Mouse (Mus musculus): ENCODE measurements around the gene Rasal1. TPM values are rescaled to one million over a fixed set of nuclear protein-coding genes. Genes with fewer than 3 reads are reported as not detected.
A peak's percentile ranks its signal among the peaks of the same experiment; 100 is the strongest.

Rasal1 gene
- total RNA-seq, 4 experiments from 2014 or later, result 84.4 to 112 (median 96.9) TPM

DNA sequence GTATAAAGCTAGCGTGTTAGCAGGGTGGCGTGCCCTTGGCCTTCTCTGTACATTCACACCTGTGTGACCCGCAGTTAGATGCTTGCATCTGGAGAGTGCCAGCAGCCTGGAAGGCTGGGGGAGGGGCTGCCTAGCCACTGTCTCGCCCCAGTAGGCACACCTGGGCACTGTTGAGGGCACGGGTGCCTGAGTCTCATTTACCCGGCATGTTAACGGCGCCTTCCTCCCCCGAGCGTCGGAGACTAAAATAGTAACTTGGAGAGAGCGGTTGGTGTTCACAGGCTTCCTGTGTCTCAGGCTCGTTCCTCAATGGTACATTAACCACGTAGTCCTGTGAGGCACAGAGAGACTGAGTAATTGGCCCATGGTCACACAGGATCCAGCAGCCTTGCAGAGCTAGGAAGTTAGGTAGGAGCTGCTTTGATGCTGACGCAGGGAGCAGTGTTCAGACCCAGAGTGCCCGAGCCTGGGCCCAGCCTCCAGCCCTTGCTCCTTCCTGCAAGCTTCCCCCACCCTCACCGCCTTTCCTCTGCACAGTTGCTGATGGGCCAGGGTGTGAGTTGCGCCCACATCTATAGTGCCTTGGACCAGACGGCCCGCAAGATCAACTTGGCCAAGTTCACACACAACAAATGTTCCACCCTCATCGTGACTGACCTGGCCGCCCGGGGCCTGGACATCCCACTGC, 27.4 kb upstream of the Rasal1 start:
- DNase-seq (ENCODE audit: low spot score in 2 of 2), result no peak

DNA sequence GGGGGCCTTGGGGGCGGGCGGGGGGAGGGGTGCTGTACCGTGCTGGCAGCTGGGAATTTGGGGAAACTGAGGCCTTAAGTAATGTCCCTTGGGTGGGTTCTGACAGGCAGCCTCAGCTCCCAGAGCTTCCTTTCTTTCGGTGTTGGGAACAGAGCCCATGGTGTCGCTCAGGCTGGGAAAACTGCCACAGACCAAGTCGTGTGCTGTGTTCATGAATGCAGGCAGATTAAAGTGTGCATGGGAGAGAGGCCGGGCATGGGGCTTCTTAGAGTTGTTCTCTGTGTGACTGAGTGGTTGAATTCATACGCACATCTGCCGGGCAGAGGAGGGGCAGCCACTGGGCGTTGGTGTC, 26.8 kb upstream of the Rasal1 start:
- DNase-seq (ENCODE audit: low spot score in 2 of 2), result peak in 1 of 2 experiments; percentile 54

DNA sequence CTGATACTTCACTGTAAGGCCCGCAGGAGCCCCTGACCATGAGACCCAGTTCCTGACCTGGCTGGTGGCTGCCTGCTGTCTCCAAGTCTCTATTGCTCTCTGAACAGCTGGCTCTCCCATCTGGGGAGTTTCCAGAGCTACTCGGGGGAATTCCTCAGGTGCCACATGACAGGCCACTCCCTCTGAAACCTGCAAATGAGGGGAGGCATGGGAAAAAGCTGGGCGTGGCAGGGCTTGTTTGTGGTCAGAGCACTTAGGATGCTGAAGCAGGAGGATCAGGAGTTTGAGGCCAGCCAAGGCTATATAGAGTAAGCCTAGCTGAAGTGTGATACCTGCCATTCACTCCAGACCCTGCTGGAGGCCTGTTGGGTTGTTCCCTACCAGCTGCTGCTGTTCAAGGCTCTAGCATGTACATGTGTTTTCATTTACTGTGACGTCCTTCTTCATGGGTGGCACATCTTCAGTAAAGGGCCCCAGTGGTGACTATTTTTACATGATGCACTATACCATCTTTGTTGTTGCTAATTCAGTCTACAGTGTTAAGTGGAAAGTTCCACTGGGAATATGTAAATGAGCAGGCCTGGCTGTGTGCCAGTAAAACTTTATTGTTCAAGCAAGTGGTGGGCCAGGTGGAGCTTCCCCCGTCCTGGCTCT, 26.3 kb upstream of the Rasal1 start:
- no peak for DNase-seq (ENCODE audit: low spot score in 2 of 2)

DNA sequence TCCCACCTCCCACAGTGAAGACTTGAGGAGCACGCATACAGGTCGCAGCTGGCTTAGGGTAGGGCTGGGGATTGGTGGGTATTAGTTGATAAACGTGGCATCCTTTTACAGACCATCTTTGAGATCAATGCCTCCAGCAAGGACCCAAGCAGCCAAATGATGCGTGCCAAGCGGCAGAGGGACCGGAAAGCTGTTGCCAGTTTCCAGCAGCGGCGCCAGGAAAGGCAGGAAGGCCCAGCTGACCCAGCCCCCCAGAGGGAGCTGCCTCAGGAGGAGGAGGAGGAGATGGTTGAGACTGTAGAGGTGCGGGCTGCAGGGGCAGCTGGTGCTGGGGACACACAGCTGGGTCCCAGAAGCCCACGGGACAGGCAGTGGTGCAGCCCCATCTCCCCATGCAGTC, 24.2 kb upstream of the Rasal1 start:
- DNase-seq (ENCODE audit: low spot score in 2 of 2), result no peak

DNA sequence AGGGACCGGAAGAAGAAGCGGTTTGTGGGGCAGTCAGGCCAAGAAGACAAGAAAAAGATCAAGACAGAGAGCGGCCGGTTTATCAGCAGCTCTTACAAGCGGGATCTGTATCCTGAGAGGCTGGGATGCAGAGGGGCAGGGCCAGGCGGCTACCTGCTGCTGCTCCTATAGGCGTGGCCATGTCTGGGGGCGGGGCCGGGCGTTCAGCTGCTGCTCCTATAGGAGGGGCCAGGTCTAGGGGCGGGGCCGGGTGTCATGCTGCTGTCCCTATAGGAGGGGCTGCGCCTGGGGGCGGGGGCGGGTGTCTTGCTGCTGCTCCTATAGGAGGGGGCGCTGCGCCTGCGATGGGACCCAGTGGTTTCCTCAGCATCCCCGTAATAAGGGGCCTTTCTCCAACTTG, 22.2 kb upstream of the Rasal1 start:
- DNase-seq (ENCODE audit: low spot score in 2 of 2), result no peak

DNA sequence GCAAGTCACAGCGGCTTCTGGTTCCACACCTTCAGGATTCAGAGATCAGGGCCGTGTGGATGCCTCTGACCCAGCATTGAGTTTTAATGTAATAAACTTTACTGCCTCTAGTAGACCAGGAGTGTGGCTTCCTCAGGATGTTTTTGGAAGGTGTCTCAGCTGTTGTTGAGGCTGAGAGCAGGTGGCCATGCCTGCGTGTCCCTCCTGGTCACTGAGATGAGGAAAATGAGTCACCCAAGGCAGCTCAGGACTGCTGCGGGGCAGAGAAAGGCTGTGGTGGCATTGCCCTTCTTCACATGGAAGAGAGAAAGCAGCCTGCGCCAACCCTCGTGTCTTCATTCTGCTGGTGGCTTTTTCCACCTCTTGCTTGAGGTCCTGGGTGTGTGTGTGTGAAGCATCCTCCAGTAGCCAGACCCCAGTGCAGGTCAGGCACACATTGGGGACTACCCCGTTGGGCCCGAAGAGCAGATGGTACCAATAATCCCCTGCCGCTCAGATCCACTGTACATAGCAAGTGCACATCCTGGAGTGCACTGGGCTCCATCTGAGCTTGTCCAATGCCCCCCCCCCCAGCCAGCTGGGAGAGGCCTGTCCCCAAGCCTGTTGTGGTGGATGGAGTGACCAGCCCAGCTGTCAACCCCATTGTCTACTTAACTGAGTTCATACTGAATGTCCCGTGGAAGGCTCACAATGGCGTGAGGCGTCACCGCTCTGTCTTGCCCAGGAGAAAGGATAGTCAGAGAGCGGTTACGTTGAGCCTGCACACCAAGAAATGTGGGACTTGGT, 20.9 kb upstream of the Rasal1 start:
- DNase-seq (ENCODE audit: low spot score in 2 of 2), result no peak

DNA sequence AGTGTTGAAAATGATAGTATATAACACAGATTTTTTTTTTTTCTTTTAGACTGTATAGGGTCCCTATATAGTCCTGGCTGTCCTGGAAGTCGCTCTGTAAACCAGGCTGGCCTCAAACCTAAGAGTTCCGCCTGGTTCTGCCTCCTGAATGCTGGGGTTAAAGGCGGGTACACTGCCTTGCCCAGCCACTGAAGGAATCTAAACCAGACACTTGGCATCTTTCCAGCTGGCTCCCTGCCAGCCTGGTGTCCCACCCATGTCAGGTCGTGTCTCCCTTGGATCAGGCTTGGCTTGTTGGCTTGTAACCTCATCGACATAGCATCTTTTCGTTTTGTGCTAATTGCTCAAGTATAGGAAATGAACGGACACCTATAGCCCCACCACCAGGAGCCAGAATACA, 20.0 kb upstream of the Rasal1 start:
- no peak for DNase-seq (ENCODE audit: low spot score in 2 of 2)

DNA sequence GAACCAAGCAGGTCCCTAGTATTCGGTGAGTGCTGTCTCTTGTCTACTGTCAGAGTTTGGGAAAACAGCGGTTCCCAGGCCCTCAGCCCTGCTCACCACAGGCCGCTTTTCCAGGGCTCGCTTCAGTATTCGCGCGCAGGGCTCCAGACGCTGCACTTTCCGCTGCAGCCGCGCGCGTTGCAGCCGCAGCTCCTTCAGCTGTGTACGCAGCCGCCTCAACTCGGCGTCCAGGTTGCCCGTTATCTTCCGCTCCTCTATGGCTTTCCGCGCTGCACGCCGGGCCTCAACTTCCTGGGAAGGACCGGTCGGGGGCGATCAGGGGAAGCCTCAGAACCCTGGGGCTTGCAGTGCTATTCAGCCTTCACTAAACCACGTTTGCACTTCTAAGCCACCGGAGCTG, 17.5 kb upstream of the Rasal1 start:
- no peak for DNase-seq (ENCODE audit: low spot score in 2 of 2)

DNA sequence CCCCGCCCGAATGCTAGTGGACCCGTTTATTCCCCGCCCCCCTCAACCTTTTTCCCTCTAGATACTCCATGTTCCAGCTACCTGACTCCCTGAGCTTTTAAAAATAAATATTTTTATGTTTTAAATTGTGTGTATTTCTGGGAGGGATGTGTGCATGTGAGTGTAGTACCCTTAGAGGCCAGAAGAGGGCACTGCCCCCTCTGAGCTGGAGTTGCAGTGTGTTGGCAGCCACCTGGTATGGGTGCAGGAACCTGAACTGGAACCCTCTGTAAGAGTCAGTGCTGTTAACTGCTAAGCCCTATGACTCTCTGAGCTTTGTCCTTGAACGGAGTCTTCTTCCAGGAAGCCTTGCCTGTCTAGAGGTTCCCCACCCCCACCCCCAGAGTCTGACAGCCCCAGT, 16.7 kb upstream of the Rasal1 start:
- no peak for DNase-seq (ENCODE audit: low spot score in 2 of 2)

DNA sequence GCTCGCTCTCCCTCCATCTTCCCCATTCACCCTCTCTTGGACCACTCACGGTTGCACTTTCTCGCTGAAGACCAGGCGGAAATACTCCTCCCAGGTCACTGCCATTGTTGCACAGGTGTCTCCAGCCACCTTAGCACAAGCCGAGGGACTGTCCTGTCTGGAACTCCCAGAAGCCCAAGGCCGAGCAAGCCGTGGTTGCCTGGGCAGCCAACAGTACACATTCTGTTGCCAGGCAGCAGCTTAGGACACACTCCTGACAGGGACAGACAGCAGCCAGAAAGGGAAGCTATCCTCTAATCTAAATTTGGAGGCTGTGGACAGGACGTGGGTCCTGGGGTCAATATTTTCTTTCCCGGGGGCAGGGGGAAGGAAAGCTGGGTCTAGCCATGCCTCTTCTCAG, 14.5 kb upstream of the Rasal1 start, which contains the start of gene Cfap73:
TSS of gene Cfap73 (minus strand) at position 105 of the 400 bp plus-strand sequence.
- no peak for DNase-seq (ENCODE audit: low spot score in 2 of 2)

DNA sequence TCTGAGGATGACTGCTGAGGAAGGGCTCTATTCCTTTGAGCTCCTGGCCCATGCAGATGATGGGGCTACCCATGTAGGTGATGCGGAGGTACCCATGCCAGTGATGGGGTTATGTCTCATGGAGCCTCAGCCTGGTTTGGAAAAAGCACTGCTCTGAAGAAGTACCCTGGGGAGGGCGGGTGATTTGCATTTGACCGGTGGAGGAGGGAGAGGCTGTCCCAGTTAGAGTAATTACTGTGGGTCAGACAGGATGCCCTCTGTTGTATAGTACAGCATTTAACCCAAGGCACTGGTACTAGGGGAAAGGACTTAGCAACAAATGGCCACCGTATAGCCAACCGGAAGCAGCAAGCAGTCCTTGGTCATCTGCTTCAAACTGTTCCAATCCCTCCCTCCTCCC, 13.8 kb upstream of the Rasal1 start:
- no peak for DNase-seq (ENCODE audit: low spot score in 2 of 2)

DNA sequence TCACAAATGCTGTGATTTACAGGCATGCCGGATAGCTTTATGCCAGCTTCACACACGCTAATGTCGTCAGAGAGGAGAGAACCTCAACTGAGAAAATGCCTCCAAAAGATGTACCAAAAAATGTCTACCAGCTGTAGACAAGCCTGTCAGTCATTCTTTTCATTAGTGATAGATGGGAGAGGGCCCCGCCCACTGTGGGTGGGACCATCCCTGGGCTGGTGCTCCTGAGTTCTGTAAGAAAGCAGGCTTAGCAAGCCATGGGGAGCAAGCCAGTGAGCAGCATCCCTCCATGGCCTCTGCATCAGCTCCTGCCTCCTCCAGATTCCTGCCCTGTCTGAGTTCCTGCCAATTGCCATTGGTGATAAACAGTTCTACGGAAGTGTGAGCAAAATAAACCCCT, 13.0 kb upstream of the Rasal1 start:
- DNase-seq (ENCODE audit: low spot score in 2 of 2), result no peak

DNA sequence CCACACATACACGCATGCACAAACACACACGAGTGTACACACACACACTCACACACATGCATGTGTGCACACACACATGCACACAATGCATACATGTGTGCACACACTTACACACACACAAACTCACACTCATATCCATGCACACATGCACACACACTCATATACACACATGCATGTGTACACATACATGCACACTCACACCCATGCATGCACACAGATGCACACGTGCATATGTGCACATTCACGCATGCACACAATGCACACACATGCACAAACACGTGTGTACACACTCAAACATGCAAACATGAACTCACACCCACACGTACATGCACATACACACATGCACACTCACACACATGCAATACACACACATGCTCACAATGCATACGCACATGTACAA, 8.5 kb upstream of the Rasal1 start:
- DNase-seq (ENCODE audit: low spot score in 2 of 2), result no peak

DNA sequence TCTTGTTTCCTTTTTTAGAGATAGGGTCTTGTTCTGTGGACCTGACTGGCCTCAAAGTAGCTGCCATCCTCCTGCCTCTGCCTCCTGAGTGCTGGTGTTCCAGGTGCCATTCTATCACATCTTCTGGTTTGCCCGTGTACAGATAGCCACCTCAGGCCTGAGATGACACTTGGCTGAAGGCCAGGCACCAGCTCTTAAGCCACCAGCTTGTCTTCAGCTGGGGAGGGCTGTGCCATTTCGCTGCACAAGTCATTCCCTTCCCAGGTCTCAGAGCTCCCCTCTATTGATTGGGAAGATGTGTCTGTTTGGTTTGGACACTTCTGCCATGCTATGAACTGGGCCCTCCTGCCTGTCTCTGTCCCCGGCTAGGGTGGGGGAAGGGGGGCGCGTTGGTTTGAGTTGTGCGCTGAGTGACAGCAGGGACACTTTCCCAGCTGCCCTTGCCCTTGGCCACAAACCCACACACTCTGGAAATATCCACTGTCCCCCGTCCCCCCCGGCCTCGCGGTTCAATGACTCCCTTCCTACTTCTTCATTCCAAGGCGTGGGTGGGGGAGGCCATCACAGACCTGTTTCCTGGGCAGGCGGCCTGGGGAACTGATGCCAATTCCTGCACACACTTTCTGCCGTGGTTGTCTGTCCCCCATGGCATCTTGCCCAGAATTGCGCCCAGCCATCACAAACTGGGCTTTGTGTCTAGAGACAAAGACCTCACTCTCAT, 5.1 kb upstream of the Rasal1 start:
- DNase-seq (ENCODE audit: low spot score in 2 of 2), result no peak

DNA sequence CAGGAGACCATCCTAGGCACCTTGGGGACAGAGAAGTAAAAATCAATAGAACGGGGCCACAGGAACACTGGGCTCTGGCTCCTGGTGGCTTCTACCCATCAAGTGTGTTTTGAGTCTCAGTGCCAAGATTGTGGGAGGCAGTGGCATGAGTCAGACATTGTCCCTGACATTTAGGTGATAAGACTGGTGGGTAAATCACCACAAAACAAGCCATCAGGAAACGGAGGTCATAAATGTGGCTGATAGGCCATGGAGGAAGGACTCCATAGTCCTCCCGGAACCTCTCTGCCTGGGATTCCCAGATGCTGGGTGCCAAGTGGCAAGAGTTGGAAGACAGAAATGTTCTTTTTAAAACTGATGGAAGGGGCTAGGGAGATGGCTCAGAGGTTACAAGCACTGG, 4.4 kb upstream of the Rasal1 start:
- no peak for DNase-seq (ENCODE audit: low spot score in 2 of 2)

DNA sequence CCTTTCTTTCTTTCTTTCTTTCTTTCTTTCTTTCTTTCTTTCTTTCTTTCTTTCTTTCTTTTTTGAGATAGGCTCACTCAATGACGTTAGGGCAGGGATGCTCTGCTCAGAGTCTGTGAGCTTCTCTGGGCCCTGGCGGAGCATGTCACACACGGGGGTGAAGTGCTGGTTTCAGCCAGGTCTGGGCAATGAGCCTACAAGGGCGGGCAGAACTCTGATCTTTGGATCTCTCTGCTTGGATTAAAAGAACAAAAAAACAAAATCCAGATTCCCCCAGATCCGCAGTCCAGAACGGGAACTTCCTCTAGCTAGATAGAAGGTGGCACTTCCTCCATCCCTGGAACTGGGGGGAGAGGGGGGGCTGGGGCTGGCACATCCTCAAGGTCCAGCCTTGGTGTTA, 2.8 kb upstream of the Rasal1 start:
- DNase-seq (ENCODE audit: low spot score in 2 of 2), result no peak

DNA sequence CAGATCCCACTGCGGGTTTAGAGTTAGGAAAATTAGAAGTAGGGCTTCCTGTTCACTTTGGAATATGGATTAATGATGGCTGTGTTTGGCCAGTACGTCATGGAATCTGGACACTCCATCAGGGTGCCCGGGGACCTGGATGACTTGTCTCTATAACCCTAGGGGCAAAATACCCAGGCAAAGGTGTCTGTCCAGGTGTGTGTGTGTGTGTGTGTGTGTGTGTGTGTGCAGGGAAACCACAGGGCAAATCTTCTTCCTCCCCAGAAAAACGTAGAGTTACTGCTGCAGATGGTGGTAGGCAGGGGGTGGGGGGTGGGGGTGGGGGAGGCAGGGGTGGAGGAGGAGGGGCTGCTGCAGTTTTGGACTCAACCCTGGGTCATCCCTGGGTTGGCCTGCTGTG, 1.3 kb upstream of the Rasal1 start:
- DNase-seq (ENCODE audit: low spot score in 2 of 2), result no peak

DNA sequence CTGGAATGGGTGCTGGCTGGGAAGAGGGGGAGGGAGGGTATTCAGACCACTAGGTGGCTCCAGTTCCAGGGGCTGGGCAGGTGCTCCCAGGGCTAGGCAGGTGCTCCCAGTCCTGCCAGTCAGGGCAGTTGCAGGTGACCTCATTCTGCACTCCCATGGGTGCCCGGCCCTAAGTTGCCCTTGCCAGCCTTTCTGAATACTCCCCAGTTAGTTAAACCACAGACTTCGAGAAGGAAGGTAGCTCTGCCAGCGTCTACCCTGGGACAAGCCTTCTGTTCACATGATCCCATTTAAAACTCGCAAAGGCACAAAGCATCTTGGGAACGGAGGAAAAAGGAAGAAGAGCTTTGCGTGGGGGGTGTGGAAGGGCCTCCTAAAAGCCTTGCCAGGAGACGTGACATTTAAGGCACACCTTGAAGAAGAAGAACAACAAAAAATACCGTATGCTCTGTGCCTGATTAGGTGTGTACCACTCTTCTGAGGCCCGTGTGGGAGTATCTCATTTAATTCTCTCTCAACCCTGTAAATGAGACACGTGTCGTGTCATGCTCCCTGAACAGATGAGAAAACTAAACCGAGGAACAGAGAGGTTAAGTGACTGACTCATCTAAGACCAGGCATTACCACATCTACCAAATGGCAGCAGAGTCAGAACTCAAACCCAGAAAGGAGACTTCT, 659 bp upstream of the Rasal1 start:
- DNase-seq (ENCODE audit: low spot score in 2 of 2), result no peak

DNA sequence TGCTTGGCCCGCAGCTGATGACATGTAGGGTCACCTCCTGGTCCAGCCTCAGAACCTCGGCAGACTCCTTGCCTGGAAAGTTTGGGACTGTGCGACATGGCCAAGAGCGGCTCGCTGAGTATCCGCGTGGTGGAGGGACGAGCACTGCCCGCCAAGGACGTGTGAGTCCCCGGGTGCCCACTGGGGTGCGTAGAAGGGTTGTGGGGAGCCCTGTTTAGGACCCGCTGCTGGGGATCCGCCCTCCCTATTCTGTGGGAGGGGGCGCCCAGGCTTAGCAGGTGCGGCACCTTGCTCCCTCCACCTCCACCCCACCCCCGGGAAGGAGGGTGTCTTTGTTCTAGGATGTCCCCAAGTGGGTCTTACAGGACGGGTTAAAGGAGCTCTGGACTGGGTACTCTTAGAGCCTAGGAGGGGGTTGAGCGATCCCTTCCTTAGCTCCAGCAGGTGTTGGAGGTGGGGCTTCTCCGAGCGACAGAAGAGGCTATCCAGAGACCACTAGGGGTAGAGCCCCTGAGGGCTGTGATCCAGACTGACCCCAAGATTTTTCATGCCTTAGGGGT, 842 bp downstream of the Rasal1 start:
- peak in 1 of 2 experiments; percentile 51 for DNase-seq (ENCODE audit: low spot score in 2 of 2)

DNA sequence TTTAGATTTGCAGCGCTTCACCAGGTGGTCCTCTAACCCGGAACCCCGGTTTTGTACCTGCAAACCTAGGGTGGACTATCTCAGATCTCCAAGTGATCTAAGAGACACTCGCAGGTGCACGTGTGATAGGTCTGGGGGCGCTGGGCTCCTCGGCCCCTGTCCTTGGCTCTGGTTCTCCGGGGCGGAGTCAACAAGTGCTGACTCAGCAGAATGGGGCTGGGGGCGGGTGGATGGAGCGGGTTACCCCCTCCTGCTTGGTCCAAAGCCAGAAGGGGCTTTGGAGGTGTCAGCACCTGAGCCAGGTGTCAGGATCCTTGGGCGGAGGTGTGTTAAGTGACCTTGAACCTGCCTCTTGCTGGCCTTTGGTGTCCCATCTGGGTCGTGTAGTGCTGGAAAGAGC, 1.3 kb downstream of the Rasal1 start:
- DNase-seq (ENCODE audit: low spot score in 2 of 2), result no peak

DNA sequence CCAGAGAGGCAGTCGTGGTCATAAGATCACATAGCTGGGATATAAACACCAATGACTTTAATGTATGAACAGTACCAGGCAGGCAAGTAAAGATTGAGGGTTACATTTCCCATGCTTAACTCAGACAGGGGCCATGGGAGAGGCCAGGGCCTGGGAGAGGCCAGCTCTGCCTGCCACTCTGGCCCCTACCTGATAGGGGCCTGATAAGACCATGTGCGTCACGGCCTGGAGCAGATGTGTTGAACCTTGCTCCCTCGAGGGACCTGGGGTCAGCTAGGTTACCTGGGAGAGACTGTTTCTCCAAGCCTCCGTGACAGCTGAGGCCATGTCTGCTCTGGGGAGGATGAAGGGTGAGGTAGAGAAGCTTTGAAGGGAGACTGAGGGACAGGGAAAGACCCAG, 2.6 kb downstream of the Rasal1 start:
- DNase-seq (ENCODE audit: low spot score in 2 of 2), result no peak
